17 mouse cellular contexts compared by ENCODE assay signal in genomic region chr13:45569932-45570331, GRCm38 (mm10).
DNase-seq lines count a peak whose midpoint lies in the region.
"Had no signal": no experiment of that assay in that cellular context is flagged by ENCODE, and none has a peak within 500 bp of the region (broad histone marks: within the 10 kb centered on the region; RNA-seq: fewer than 3 reads in every experiment).

No protein-coding gene starts in this region.

- no peaks in the 10 kb centered on the region for H3K9me3 ChIP-seq in heart, embryonic 10.5 days
- H3K9me3 ChIP-seq: embryonic facial prominence, embryonic 13.5 days; forebrain, embryonic 12.5 days; G1E; heart, embryonic 13.5 days; hindbrain, embryonic 15.5 days; liver, embryonic 15.5 days; stomach, embryonic 15.5 days had no signal

- no peaks in the 10 kb centered on the region for H3K27me3 ChIP-seq in heart, embryonic 10.5 days (ENCODE audit: insufficient read depth, poor library complexity, severe bottlenecking)
- H3K27me3 ChIP-seq: embryonic facial prominence, embryonic 13.5 days; forebrain, embryonic 12.5 days; heart, embryonic 13.5 days; hindbrain, embryonic 15.5 days; liver, embryonic 15.5 days; stomach, embryonic 15.5 days had no signal

- H3K4me3 ChIP-seq in heart, embryonic 10.5 days: no peak overlapping the region
- H3K4me3 ChIP-seq: embryonic facial prominence, embryonic 13.5 days; forebrain, embryonic 12.5 days; heart, embryonic 13.5 days; hindbrain, embryonic 15.5 days; liver, embryonic 15.5 days; stomach, embryonic 15.5 days had no signal

- H3K4me1 ChIP-seq in heart, embryonic 10.5 days: peaks cover 18% of the 10 kb centered on the region; the same call in 1 of the 2 replicates
- H3K4me1 ChIP-seq: embryonic facial prominence, embryonic 13.5 days had no signal

- H3K27ac ChIP-seq in heart, embryonic 10.5 days: no peak overlapping the region
- H3K27ac ChIP-seq: embryonic facial prominence, embryonic 13.5 days; forebrain, embryonic 12.5 days; heart, embryonic 13.5 days; hindbrain, embryonic 15.5 days; liver, embryonic 15.5 days; stomach, embryonic 15.5 days had no signal

- 75% methylated on average over 7 of the region's 7 CpGs for WGBS in heart, embryonic 10.5 days

- peak; percentile 42 to 47 for DNase-seq in heart, adult 18-20 months
- no peak for DNase-seq in heart, embryonic 10.5 days (ENCODE audit: low spot score)
- DNase-seq in right cerebral cortex, postnatal 25 days: peak; percentile 63
- no peak for DNase-seq in right cerebral cortex, postnatal 10 days (ENCODE audit: low spot score in 2 of 2)
- peak; percentile 69 for DNase-seq in cerebellum, adult 9-11 months
- no peak for DNase-seq in gastrocnemius, postnatal 4 days (ENCODE audit: low spot score in 2 of 2)
- DNase-seq in liver: no peak
- DNase-seq in lung, postnatal 25 days (ENCODE audit: low spot score): no peak
- DNase-seq: kidney, adult 9 months; lung, postnatal 14 days had no signal

- H3K36me3 ChIP-seq in heart, embryonic 10.5 days: peaks cover 23% of the 10 kb centered on the region
- H3K36me3 ChIP-seq: hindbrain, embryonic 15.5 days; stomach, embryonic 15.5 days had no signal

Comparison
In these comparisons a context has a peak if more than half of its experiments do, and no peak if none do; other contexts are left out.
1. DNase-seq: peak in heart, adult 18-20 months (2 of 2), right cerebral cortex, postnatal 25 days (single experiment) and cerebellum, adult 9-11 months (single experiment); none in heart, embryonic 10.5 days (single experiment), right cerebral cortex, postnatal 10 days (0 of 2), gastrocnemius, postnatal 4 days (0 of 2), liver (single experiment) and lung, postnatal 25 days (single experiment).